Mouse (Mus musculus) midbrain, embryonic 14.5 days (tissue): ENCODE results near the gene Fbxl17. TPM values are rescaled to one million over a fixed set of nuclear protein-coding genes. Genes with fewer than 3 reads are reported as not detected.

Experiments
- ATAC-seq: fragments of 200-750 bp; cut with Nextera tagmentation; 2 replicates; pipeline ENCODE4 v1.8.0; 2017; ENCODE audit warnings: moderate number of reproducible peaks, moderate library complexity; ENCODE audit not compliant: low FRiP score, low TSS enrichment
- DNase-seq: peaks from one replicate; pipeline ENCODE4 v3.0.0-alpha.2; 2015
- H3K27ac ChIP-seq: fragments of 300-500 bp; sonication (generic); replicated peaks from 2 replicates; pipeline ENCODE4 v1.5.1; 2014; ENCODE audit warnings: mild to moderate bottlenecking, low read depth, low read length, moderate library complexity
- H3K27me3 ChIP-seq: fragments of 300-500 bp; sonication (generic); 2 replicates; pipeline ENCODE4 v1.6.1; 2014; ENCODE audit warnings: low read length, control low read depth, mixed read lengths; ENCODE audit not compliant: control insufficient read depth, insufficient read depth
- H3K36me3 ChIP-seq: fragments of 300-500 bp; sonication (generic); 2 replicates; pipeline ENCODE4 v1.6.1; 2014; ENCODE audit warnings: low read length, control low read depth; ENCODE audit not compliant: control insufficient read depth, insufficient read depth
- H3K4me1 ChIP-seq: fragments of 300-500 bp; sonication (generic); 2 replicates; pipeline ENCODE4 v1.6.1; 2014; ENCODE audit warnings: mild to moderate bottlenecking, antibody characterized with exemption, low read length, control low read depth; ENCODE audit not compliant: control insufficient read depth, insufficient read depth
- H3K4me2 ChIP-seq: fragments of 300-500 bp; sonication (generic); 2 replicates; pipeline ENCODE4 v1.6.1; 2014; ENCODE audit warnings: mild to moderate bottlenecking, low read length, moderate library complexity
- H3K4me3 ChIP-seq: fragments of 300-500 bp; sonication (generic); replicated peaks from 2 replicates; pipeline ENCODE4 v1.5.1; 2014; ENCODE audit warnings: low read depth, low read length
- H3K9ac ChIP-seq: fragments of 300-500 bp; sonication (generic); replicated peaks from 2 replicates; pipeline ENCODE4 v1.6.1; 2014; ENCODE audit warnings: mild to moderate bottlenecking, low read length, moderate library complexity
- H3K9me3 ChIP-seq: fragments of 300-500 bp; sonication (generic); 2 replicates; pipeline ENCODE4 v1.6.1; 2016; ENCODE audit warnings: low read length, control low read depth, mixed read lengths; ENCODE audit not compliant: control insufficient read depth
- WGBS: fragments of 180-500 bp; shearing (Covaris S2); extraction: QIAGEN DNeasy Blood & Tissue Kit; methylation state at CpG from one replicate; pipeline ENCODE4 v1.1.7; 2014; 5-methylcytosine and 5-hydroxymethylcytosine counted together
- polyA plus RNA-seq: library from polyadenylated mRNA; unstranded; fragments of >200 nt; fragmentation: Nextera tagmentation; extraction: Ambion mirVana; gene quantifications from 2 replicates; pipeline ENCODE4 v1.2.1, GENCODE M21; 2014

Fbxl17 gene
- polyA plus RNA-seq: 41.4 and 53.5 TPM in 2 replicates

- WGBS: 1% methylated on average over 59 of the region's 80 CpGs
- peak within 1 kb of the TSS; percentile 96 for H3K4me3 ChIP-seq
- ATAC-seq (peak; percentile 62), DNase-seq (peak; percentile 82)
- H3K27me3 ChIP-seq: no peaks in the 10 kb centered on the region
- no peaks in the 10 kb centered on the region for H3K9me3 ChIP-seq
- no peaks in the 10 kb centered on the region for H3K36me3 ChIP-seq
- peak within 1 kb of the TSS; percentile 99 for H3K9ac ChIP-seq
- peak within 1 kb of the TSS; percentile 79 for H3K4me2 ChIP-seq
- peaks cover 34% of the 10 kb centered on the region for H3K4me1 ChIP-seq
- peak within 1 kb of the TSS; percentile 98 for H3K27ac ChIP-seq
These were observed at the start of gene Fbxl17 for GRCm38 (mm10) chr17:63499636-63500155. Gene Fbxl17 (minus strand): TSS chr17:63500017.

GRCm38 (mm10) chr17:63547465-63547864 is 47.6 kb upstream of the Fbxl17 start:
- ATAC-seq: no peak
- 85% methylated on average over 4 of the region's 4 CpGs for WGBS
- H3K27ac ChIP-seq: no peak overlapping the region

DNA sequence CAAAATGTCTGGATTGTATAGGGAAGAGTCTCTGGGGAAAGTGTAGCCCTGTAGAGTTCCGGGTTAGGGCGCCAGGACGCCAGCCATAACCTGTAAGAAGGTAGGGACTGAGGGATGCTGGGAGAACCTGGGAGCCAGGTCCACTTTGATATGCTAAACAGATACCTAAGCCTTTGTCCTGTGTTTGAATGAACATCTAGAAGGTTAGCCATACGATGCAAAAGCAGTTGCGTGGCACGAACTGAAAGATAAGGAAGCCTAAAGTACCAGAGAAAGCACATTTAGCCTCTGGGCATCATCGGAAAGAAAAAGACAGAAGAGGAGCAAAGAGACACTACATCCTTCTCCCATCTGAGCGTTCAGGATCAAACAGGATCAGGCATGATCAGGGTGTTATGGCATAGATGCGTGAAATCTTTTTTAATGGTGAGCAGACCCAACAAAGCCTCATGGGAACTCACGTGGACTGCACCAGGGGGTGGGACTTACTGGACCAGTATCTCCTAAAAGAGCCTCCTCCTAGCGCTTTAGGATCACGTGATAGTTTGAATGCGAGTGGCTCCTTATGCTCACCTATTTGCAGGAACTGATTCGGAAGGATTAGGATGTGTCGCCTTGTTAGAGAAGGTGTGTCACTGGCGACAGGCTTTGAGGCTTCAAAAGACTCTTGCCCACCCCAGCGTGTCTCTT is 34.9 kb upstream of the Fbxl17 start:
- WGBS: 87% methylated on average over 17 of the region's 17 CpGs
- Histone ChIP-seq H3K9ac (no peak overlapping the region), H3K36me3 (no peaks in the 10 kb centered on the region), H3K4me3 (no peak overlapping the region), H3K4me2 (no peak overlapping the region), H3K9me3 (no peaks in the 10 kb centered on the region), H3K4me1 (0 out of 2 replicates have a peak, but pooled peaks cover 3% of the 10 kb centered on the region), H3K27ac (no peak overlapping the region), H3K27me3 (no peaks in the 10 kb centered on the region)
- ATAC-seq (no peak), DNase-seq (no peak)

More at GRCm38 (mm10) chr17:63547465-63547864, 47.6 kb upstream of the Fbxl17 start:
- Histone ChIP-seq H3K9ac (no peak overlapping the region), H3K4me1 (no peaks in the 10 kb centered on the region), H3K4me2 (no peak overlapping the region), H3K9me3 (no peaks in the 10 kb centered on the region), H3K36me3 (no peaks in the 10 kb centered on the region), H3K27me3 (no peaks in the 10 kb centered on the region), H3K4me3 (no peak overlapping the region)
- peak; percentile 71 for DNase-seq

DNA sequence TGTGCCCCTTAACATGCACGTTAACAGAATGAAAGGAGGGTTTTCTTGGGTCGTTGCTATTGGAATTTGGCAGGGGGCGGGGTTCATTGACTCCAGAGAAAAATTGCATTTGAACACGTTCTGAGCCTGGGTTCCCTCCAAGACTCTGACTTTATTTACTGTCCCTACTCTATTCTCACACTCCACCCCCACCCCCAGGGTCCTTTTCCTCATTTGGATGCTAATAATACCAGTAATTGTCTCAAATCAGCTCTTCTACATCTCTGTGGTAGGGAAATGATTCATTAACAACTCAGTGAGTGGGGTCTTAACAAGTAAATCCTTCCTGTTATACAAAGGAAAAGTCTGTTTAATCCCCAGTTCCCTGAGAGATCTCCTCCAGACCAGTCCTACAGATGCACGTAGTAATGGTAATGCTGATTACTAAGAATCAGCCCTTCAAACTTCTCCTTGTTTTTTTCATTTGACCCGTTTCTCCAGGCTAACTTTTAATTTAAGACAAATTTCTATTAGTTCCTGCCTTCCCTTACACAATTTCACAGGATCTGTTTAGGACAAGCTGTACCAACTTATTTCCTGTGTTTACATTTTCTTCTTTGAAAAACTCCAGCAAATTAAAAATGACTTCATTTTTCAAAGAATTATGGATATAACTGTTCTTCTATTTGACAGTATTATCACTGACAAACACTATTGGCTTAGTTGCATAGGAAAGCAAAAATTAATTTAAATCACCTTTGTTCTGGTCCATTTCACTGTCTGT is 33.4 kb upstream of the Fbxl17 start:
- no peaks in the 10 kb centered on the region for H3K9me3 ChIP-seq
- H3K36me3 ChIP-seq: no peaks in the 10 kb centered on the region
- no peak overlapping the region for H3K27ac ChIP-seq
- H3K9ac ChIP-seq: no peak overlapping the region
- WGBS: 17% methylated on average over 6 of the region's 6 CpGs
- no peak overlapping the region for H3K4me3 ChIP-seq
- ATAC-seq: no peak
- H3K4me1 ChIP-seq: 0 out of 2 replicates have a peak, but pooled peaks cover 3% of the 10 kb centered on the region
- no peak overlapping the region for H3K4me2 ChIP-seq
- H3K27me3 ChIP-seq: no peaks in the 10 kb centered on the region
- no peak for DNase-seq

- no peaks in the 10 kb centered on the region for H3K36me3 ChIP-seq
These were observed 29.7 kb upstream of the Fbxl17 start for GRCm38 (mm10) chr17:63529476-63529875.

GRCm38 (mm10) chr17:63520691-63521090 is 20.9 kb upstream of the Fbxl17 start:
- ATAC-seq (no peak), DNase-seq (no peak)
- no peaks in the 10 kb centered on the region for H3K4me1 ChIP-seq
- H3K9ac ChIP-seq: no peak overlapping the region
- WGBS: 94% methylated on average over 2 of the region's 2 CpGs
- H3K27me3 ChIP-seq: no peaks in the 10 kb centered on the region
- H3K9me3 ChIP-seq: no peaks in the 10 kb centered on the region
- no peak overlapping the region for H3K4me2 ChIP-seq
- H3K27ac ChIP-seq: no peak overlapping the region
- H3K4me3 ChIP-seq: no peak overlapping the region
- no peaks in the 10 kb centered on the region for H3K36me3 ChIP-seq

More at GRCm38 (mm10) chr17:63529476-63529875, 29.7 kb upstream of the Fbxl17 start:
- H3K9ac ChIP-seq: no peak overlapping the region
- 0 out of 2 replicates have a peak, but pooled peaks cover 3% of the 10 kb centered on the region for H3K4me1 ChIP-seq
- no peak overlapping the region for H3K27ac ChIP-seq
- no peak overlapping the region for H3K4me3 ChIP-seq
- no peak overlapping the region for H3K4me2 ChIP-seq
- H3K9me3 ChIP-seq: no peaks in the 10 kb centered on the region
- no peak for ATAC-seq
- WGBS: 57% methylated on average over 6 of the region's 6 CpGs
- H3K27me3 ChIP-seq: no peaks in the 10 kb centered on the region
- no peak for DNase-seq

DNA sequence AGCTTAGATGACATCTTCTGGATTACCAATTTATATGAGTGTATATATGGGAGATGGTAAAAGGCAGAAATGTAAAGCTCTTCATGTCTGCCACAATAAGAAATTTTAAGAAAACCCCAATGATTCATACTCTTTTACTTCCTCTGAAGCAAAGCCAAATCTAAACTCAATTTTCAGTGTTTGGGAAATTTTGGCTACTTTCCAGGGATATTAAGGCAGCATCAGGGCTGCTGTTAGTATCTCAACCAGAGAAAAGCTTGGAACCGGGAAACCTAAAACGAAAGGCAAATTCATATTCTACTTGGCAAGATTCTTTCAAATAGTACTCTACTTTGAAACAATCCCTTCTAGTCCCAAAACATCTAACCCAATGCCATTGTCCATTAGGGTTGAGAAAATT is 10.6 kb upstream of the Fbxl17 start:
- Histone ChIP-seq H3K27me3 (no peaks in the 10 kb centered on the region), H3K4me1 (no peaks in the 10 kb centered on the region), H3K4me3 (no peak overlapping the region), H3K9ac (no peak overlapping the region), H3K9me3 (no peaks in the 10 kb centered on the region), H3K27ac (no peak overlapping the region), H3K36me3 (no peaks in the 10 kb centered on the region), H3K4me2 (no peak overlapping the region)
- 92% methylated on average over 2 of the region's 2 CpGs for WGBS
- DNase-seq: no peak
- ATAC-seq: no peak

DNA sequence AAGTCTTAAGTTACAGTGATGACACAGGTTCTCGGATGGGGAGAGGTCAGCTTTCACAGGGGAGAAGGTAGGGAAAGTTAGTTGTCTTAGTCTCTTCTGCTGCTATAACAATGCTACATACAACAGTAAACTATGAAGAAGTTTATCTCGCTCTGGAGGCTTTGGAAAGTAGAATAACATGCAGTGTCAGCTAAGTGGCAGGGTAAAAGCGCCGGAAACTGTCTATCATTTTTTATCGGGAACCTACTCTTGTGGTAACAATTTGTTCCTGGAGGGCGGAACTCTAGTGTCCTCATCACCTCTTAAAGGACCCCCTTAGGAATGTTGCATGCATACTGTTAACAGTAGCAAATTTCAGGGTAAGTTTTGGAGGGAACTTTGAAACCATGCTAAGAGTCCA is 1.3 kb upstream of the Fbxl17 start:
- Histone ChIP-seq H3K27ac (peak overlapping the region; percentile 98; the same call in 1 of the 2 replicates), H3K4me2 (peak overlapping the region; percentile 79), H3K36me3 (no peaks in the 10 kb centered on the region), H3K4me3 (peak overlapping the region; percentile 96), H3K4me1 (peaks cover 25% of the 10 kb centered on the region), H3K9ac (no peak overlapping the region; the same call in 1 of the 2 replicates), H3K9me3 (no peaks in the 10 kb centered on the region), H3K27me3 (no peaks in the 10 kb centered on the region)
- WGBS: 95% methylated on average over 6 of the region's 6 CpGs
- no peak for DNase-seq
- no peak for ATAC-seq
